Mouse (Mus musculus): ENCODE measurements around the gene Ndrg4. TPM values are rescaled to one million over a fixed set of nuclear protein-coding genes. Genes with fewer than 3 reads are reported as not detected.

Ndrg4 gene
- total RNA-seq, 2 experiments from 2014 or later = not detected

GRCm38 (mm10) chr8:95672811-95673210, 4.0 kb upstream of the Ndrg4 start:
- ATAC-seq (replicated peaks; ENCODE audit: low FRiP score, poor library complexity, severe bottlenecking) = no peak

DNA sequence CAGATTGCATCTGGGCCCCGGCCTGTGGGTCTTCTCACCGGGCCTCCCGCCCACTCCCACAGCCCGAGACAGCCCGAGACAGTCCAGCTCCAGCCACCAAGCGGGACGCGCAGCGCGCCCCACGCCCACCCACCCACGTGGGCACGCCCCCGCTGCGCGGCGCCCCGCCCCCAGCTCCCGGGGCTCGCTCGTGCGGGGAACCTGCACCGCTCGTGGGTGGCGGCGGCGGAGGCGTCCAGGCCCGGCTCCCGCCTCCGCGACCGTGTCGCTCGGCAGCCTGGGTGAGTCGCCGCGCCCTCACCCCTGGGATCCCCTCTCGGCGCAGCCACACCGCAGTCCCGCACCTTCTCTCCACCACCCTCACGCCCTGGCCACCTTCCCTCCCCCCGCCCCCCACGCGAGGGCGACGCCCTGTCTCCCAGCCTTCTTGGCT, 827 bp downstream of the Ndrg4 start:
- ATAC-seq (replicated peaks; ENCODE audit: low FRiP score, poor library complexity, severe bottlenecking) = no peak

DNA sequence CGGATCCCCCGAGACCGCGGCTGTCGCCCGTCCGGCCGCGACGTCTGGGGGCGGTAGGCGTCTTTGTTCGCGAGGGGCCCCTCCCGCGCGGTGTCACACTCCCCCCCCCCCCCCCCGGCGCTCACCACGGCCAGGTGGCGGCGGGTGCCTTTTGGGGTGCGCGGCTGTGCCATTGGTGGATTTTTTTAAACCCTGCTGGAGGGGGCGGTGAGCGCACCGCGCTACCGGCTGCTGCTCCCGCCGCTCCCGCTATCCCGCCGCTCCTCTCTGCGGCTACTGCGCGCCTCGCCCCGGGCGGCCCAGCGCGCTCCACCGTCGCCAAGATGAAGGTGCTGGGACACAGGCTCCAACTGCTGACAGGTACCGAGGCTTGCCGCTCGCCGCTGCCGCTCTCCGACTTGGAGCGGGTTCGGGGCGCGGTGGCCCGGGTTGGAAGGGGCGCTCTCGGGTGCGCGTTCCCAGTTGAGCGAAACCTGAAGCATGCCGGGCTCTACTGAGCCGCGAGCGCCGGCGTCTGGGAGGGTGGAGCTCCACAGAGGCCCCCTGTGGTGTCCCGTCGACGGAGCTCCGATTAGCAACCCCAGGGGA, 1.3 kb downstream of the Ndrg4 start:
- ATAC-seq (replicated peaks; ENCODE audit: low FRiP score, poor library complexity, severe bottlenecking) = no peak

DNA sequence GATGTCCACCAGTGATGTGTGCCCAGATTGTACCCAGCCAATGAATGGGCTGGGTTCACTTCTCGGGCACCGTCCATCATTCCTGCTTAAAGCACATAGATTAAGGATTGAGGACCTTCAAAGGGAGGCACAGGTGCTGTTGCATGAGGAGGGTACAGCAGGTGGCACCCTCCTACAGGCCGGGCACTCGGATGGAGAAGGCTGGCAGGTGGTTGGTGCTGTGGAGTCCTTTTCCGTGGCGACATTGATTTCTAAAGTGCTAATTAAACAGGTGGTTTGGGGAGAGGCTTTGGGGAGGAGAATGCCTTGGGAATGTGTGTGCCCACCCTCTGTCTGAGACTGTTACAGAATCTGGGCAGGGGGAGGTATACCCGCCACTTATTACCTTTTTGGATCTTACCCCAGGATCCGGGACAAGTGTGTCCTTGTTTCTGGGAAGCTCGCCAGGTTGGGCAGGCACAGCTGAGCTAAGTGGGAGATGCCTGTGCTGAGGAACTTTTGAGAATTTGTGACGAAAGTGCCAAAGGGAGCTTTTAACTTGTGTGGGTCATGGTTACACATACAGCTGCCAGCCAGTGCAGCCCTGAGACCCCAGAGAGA, 11.4 kb downstream of the Ndrg4 start:
- no peak for ATAC-seq (replicated peaks; ENCODE audit: low FRiP score, poor library complexity, severe bottlenecking)

GRCm38 (mm10) chr8:95690929-95691541, 14.3 kb downstream of the Ndrg4 start:
- no peak for ATAC-seq (replicated peaks; ENCODE audit: low FRiP score, poor library complexity, severe bottlenecking)

DNA sequence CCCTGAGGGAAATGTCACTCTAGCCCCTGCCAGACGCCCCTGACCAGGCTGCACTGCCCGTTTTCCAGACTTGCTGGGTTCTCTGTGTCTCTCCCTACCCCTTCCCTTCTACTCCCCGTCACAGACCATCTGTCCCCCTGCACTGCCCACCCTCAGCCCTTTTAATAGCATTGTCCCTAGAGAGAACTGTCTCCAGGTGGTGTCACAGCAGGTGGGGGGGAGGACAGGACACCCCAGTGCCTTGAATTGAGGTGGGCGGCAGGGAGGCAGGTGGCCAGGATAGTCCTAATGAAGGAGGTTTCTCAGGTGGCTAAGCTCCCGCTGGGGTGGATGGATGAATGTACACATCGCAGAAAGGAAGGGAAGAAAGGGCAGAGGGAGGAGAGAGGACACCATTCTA, 17.9 kb downstream of the Ndrg4 start:
- ATAC-seq (replicated peaks; ENCODE audit: low FRiP score, poor library complexity, severe bottlenecking) = no peak

DNA sequence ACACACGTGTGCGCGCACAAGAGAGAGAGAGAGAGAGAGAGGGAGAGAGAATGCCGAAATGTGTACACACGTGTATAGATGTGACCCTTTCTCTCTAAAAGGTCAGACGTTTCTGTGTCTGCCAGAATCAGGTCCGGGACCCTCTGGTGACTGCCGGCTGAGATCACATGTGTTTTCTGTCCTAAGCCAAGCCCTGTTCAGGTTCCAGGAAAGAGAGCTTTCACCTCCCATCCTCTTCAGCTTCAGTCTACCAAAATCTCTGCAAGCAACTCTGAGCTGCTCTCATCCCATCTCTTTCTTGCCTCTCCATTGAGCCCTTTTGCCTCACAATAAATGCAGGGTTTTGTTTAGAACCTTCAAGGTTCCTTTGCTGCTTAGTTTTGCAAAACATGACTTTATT, 19.9 kb downstream of the Ndrg4 start:
- no peak for ATAC-seq (replicated peaks; ENCODE audit: low FRiP score, poor library complexity, severe bottlenecking)

DNA sequence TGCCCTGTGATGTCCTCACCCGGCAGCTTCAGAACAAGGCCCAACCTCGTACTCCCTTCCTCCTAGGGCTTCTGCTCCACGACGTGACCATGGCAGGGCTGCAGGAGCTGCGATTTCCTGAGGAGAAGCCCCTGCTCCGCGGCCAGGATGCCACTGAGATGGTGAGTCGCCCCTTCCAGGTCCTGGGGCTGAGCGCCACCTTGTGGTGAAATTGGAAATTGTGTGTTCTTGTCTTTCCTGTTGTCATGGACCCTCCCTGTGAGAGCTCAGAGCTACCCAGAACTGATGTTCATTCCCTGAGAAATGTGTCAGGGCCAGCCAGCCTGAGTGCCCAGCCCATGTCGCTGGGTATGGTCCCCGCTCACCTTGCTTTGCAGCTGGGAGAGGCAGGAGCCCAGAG, 20.3 kb downstream of the Ndrg4 start:
- ATAC-seq (replicated peaks; ENCODE audit: low FRiP score, poor library complexity, severe bottlenecking) = peak; percentile 76

DNA sequence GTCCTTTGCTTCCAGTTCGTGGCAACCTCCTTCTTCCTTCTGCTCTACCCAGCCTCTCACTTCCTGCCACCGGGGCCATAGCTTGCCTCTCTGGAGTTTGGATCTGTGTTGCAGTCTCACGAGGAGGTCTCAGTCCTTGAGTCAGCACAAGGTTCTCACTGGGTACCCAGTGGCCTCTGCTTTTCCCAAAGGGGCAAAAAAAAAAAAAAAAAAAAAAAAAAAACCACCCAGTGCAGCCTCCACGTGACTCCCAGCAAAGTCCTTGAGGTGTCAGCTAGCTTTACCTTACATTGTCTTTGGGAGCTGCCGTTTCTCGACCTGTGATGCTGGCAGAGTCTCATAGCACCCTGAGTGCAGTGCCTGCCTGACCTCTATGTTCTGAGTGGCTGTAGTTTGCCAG, 21.4 kb downstream of the Ndrg4 start:
- no peak for ATAC-seq (replicated peaks; ENCODE audit: low FRiP score, poor library complexity, severe bottlenecking)

- no peak for ATAC-seq (replicated peaks; ENCODE audit: low FRiP score, poor library complexity, severe bottlenecking)
Observed at GRCm38 (mm10) chr8:95700282-95700681, 23.5 kb downstream of the Ndrg4 start.

DNA sequence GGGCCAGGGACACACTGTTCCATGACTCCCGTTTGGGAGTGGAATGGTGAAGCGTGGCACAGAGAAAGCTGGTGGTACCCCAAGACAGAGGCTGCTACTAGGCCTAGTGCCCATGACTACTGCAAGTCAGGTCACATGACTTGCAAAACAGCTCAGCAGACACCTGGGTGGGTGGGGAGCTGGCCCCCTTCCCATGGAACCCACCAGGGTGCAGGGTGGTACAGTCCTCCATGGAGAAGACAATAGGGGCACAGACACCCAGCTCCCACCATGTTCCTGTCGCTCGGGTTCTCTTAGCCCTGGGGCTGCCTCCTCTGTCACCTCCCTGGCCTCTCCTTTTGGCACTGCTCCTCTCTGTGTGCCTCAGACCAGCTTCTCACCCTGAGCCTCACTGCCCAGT, 25.0 kb downstream of the Ndrg4 start:
- ATAC-seq (replicated peaks; ENCODE audit: low FRiP score, poor library complexity, severe bottlenecking) = no peak

- peak; percentile 38; the same call in 1 of the 2 replicates for ATAC-seq (replicated peaks; ENCODE audit: low FRiP score, poor library complexity, severe bottlenecking)
Observed at GRCm38 (mm10) chr8:95702480-95703446, 26.0 kb downstream of the Ndrg4 start.

GRCm38 (mm10) chr8:95703461-95704260, 26.9 kb downstream of the Ndrg4 start:
- no peak for ATAC-seq (replicated peaks; ENCODE audit: low FRiP score, poor library complexity, severe bottlenecking)

- ATAC-seq (replicated peaks; ENCODE audit: low FRiP score, poor library complexity, severe bottlenecking) = no peak
Observed at GRCm38 (mm10) chr8:95704538-95704937, 27.8 kb downstream of the Ndrg4 start.

DNA sequence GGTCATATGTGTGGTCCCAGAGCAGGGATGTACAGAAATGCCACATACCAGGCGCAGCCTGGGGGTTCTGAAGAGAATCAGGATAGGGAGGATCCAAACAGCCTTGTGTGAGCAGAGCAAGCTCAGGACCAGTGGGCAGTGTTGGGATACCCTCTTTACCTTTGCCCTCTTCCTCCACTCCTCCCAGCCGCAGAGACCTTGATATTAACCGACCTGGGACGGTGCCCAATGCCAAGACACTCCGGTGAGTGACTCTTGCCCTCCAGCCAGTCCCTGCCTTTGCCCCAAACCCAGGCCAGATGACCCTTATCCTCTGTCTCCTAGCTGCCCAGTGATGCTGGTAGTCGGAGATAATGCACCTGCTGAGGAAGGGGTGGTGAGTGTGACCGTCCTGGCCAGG, 32.8 kb downstream of the Ndrg4 start:
- ATAC-seq (replicated peaks; ENCODE audit: low FRiP score, poor library complexity, severe bottlenecking) = no peak

GRCm38 (mm10) chr8:95711029-95711428, 34.2 kb downstream of the Ndrg4 start:
- ATAC-seq (replicated peaks; ENCODE audit: low FRiP score, poor library complexity, severe bottlenecking) = no peak

DNA sequence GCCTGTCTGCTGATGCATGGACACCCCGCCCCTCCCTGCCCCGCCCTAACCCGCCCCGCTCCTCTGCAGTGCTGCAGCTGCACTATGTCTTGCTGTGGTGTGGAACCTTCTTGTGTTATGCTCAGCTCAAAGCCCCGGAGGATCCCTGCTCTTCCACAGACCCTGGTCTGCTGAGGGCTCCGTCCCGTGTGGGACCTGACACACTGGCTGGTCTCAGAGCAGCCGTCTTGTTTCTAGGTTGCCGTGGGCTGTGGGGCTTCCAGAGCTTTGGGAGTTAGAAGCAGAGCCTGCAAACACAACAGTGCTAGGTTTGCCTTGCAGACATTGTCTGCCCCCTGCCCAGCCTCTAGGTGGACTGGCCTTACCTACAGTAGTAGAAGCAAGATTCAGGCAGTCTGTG, 35.6 kb downstream of the Ndrg4 start:
- no peak for ATAC-seq (replicated peaks; ENCODE audit: low FRiP score, poor library complexity, severe bottlenecking)

DNA sequence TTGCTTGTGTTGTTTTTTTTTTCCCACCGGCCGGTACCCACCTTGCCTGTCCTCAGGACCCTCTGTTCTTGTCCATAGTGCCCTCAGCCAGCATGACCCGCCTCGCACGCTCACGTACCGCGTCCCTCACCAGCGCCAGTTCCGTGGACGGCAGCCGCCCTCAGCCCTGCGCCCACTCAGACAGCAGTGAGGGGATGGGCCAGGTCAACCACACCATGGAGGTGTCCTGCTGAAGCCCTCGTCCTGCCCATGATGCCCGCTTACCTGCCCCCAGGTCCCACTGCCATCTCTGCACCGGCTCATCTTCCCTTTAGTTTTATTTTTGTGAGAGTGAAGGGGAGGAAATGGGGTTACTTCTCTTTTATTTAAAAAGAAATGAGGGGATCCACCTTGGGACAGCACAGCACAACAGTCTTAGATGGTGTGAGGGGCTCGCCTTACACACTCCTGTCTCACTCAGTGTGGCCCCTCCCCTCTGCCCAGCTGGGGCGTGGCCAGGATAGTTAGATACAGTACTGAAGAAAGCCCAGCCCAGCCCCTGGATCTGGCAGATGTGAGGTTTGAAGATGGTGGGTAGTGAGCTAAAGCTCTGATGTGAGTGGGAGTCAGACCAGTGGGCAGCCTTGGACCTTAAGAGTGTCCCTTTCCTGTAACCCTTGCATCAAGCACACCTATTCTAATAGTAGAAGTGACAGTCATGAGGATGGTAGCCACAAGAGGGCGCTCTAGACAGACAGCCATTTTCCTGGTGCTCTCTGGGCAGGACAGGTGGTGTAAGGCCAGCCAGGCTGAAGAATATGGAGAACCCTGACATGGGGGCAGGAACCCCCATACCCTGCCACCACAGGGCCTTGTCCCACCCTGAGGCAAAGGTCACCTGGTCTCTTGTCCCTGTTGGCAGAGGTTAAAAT, 36.6 kb downstream of the Ndrg4 start:
- peak; percentile 63 for ATAC-seq (replicated peaks; ENCODE audit: low FRiP score, poor library complexity, severe bottlenecking)

DNA sequence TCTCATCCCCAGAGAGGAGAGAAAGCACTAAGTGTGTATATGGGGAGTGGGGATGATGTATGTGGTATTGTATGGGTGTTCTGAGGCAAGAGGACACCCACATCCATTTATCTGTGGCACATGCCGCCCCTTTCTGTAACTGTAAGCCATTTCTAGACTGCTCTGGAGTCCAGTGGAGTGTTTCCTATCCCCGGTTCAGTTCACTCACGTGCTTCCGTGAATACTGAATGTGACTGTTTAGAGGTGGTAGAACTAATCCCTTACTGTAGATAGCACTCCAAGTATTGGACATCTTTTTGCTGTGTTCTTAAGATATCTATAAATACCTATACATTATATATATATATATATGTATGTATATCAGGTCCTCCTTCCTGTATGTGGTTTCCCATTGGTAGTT, 37.6 kb downstream of the Ndrg4 start:
- no peak for ATAC-seq (replicated peaks; ENCODE audit: low FRiP score, poor library complexity, severe bottlenecking)
